Mouse (Mus musculus): Measurements from ENCODE around the gene Pfn5. TPM values are rescaled to one million over a fixed set of nuclear protein-coding genes. Genes with fewer than 3 reads are reported as not detected.

The Pfn5 gene
- polyA plus RNA-seq (2017; shearing (Covaris generic)), result not detected

DNA sequence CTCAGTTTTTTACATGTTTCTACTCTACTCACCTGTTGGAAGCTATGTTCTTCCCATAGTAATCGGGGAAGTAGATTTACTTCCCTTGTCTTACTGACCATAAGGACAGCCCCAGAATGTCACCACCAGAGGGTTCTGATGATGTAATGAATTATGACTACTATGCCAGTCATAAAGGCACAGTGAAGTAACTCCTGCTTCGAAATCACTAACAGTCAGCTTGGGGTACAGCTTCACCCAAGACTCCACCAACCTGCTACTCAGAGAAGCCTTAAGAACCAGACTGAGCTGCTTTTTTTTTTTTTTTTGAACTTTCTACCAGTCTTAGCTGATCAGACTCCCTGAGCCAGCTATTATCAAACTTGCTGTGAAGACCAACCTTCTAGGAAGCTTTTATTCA is at the start of gene Pfn5, which contains the start of gene Asb12:
TSS of gene Pfn5 (plus strand) at position 218 of the 400 bp plus-strand sequence.
TSS of gene Asb12 (minus strand) at position 101 of the 400 bp plus-strand sequence.

Other genes starting within 250 kb of the Pfn5 start
- gene Amer1, start 113.2 kb upstream of the Pfn5 start, polyA plus RNA-seq (2017; shearing (Covaris generic)), result 6.3 TPM
- gene Asb12, start 117 bp upstream of the Pfn5 start, polyA plus RNA-seq (2017; shearing (Covaris generic)), result not detected
- gene Zc4h2, start 100.4 kb downstream of the Pfn5 start, polyA plus RNA-seq (2017; shearing (Covaris generic)), result 7.7 TPM
- gene Zc3h12b, start 153.6 kb downstream of the Pfn5 start, polyA plus RNA-seq (2017; shearing (Covaris generic)), result 2.3 TPM